Mouse (Mus musculus): Measurements from ENCODE around the gene Gm20388. TPM values are rescaled to one million over a fixed set of nuclear protein-coding genes. Genes with fewer than 3 reads are reported as not detected.

Gm20388 gene
- polyA plus RNA-seq, 1 experiment = not detected

DNA sequence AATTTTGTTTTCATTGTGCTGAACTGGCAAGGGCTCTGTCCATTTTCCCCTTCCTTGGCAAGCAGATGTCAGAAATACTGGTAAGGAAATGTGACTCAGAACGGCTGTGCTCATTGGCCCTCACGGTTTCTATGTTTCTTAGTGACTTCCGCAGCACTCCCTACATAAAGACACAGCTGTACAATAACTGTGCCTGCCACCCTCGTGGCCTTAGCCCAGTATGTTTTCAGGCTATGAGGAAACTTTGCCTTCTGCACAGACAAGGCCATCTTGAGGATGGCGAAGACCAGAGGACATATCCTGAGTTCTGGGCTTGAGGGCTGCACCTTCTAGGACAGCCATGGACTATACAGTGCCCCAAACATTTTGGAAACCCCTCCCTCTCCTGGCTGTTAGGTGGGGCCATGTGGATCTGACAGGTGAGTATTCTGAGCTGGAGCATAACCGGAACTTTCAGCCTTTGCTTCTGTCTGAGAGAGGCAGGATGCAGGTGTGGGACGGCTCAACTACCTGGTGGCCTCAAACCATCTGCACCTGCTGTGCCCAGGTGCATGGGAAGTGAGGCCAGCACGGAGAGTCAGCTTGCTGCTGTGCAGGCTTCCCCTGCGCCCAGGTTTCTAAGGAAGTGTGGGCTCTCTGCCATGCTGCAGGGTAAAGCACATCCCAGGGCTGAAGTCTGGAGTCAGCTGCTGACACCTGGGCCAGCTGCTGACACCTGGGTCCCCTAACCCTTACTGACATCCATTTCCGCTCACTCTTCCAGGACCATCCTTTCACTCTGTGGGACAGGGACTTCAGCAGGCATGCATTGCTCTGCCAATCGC lies 4146.4 kb downstream of the Gm20388 start:
- H3K4me3 ChIP-seq (ENCODE audit: insufficient read depth, low read depth, low read length) = no peak overlapping the region
- 83% methylated on average over 11 of the region's 11 CpGs for WGBS
- no peak overlapping the region for H3K27ac ChIP-seq (ENCODE audit: insufficient read depth, low read depth, low read length)
- no peak for TF ChIP-seq CTCF (IDR thresholded peaks at IDR 0.05; ENCODE audit: insufficient read depth, low read depth, low read length)
- TF ChIP-seq POLR2A (IDR thresholded peaks at IDR 0.05; ENCODE audit: insufficient read depth, low read depth, low read length) = no peak
- H3K4me1 ChIP-seq (ENCODE audit: control insufficient read depth, insufficient read depth, low read length) = no peaks in the 10 kb centered on the region

DNA sequence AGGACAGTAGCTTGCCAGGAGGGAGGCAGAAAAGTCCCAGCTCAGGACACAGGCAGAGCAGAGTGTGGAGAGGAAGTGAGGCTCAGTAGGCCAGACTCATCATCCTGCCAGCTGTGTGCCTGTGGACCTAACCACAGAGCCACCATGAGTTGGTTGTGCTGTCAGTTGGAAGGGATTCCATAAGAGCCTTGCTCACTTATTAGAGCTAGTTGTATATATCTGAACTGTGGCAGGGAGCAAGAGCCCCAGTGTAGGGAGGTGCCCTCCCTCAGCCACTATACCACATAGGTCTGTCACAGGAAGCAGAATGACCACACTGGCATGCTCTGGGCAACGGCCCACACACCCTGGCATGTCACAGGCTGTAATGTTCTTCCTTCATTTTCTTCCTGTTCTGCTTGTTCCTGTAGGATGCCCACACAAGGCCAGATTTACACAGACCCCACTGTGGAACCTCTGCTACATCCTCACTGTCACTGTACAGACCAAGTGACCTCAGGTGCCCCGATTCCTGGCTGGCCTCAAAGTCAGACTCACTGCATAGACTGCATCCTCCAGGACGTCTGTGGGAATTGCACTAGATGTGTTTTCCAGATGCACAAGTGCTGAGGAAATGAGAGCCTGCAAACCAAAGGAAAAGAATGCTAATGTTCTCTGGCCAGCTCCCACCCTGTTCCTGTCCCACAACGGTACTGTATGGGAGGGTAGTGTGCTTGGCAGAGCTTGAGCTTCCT lies 4155.9 kb downstream of the Gm20388 start:
- 62% methylated on average over 4 of the region's 4 CpGs for WGBS
- H3K4me1 ChIP-seq (ENCODE audit: control insufficient read depth, insufficient read depth, low read length) = peaks cover 9% of the 10 kb centered on the region

DNA sequence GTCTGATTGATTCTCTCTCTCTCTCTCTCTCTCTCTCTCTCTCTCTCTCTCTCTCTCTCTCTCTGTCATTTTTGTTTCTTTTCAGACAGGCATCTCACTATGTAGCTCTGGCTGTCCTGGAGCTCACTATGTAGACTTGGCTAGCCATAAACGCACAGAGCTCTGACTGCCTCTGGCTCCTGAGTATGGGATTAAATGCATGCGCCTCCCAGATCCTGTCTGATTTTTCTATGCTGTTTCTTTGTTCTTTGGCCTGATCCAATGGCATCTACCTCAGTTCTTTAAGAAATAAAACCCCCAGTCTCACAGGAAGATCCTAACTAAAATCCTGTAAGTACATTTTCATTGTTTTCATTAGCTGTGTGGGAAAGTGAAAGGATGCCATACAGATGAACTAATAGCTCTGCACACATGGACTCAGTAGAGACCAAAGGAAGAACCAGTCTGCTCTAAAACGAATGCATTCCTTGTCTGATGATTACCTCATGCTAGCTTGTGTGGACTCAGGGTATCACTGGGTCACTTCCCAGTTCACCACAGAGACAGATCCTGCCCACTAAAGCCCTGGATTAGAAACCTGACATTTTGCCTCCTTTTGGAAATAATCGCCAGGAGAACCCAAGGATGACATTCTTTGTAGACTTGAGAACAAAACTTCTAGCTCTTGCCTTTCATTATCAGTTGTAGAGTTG lies 4156.6 kb downstream of the Gm20388 start:
- Histone ChIP-seq H3K4me1 (ENCODE audit: control insufficient read depth, insufficient read depth, low read length) (peaks cover 9% of the 10 kb centered on the region), H3K4me3 (ENCODE audit: insufficient read depth, low read depth, low read length) (no peak overlapping the region), H3K27ac (ENCODE audit: insufficient read depth, low read depth, low read length) (no peak overlapping the region)
- 79% methylated on average over 4 of the region's 4 CpGs for WGBS
- TF ChIP-seq POLR2A (IDR thresholded peaks at IDR 0.05; ENCODE audit: insufficient read depth, low read depth, low read length) = no peak
- TF ChIP-seq CTCF (IDR thresholded peaks at IDR 0.05; ENCODE audit: insufficient read depth, low read depth, low read length) = no peak

More for the DNA sequence above, 4155.9 kb downstream of the Gm20388 start:
- Histone ChIP-seq H3K27ac (ENCODE audit: insufficient read depth, low read depth, low read length) (no peak overlapping the region), H3K4me3 (ENCODE audit: insufficient read depth, low read depth, low read length) (no peak overlapping the region)
- TF ChIP-seq CTCF (IDR thresholded peaks at IDR 0.05; ENCODE audit: insufficient read depth, low read depth, low read length) = no peak
- no peak for TF ChIP-seq POLR2A (IDR thresholded peaks at IDR 0.05; ENCODE audit: insufficient read depth, low read depth, low read length)

DNA sequence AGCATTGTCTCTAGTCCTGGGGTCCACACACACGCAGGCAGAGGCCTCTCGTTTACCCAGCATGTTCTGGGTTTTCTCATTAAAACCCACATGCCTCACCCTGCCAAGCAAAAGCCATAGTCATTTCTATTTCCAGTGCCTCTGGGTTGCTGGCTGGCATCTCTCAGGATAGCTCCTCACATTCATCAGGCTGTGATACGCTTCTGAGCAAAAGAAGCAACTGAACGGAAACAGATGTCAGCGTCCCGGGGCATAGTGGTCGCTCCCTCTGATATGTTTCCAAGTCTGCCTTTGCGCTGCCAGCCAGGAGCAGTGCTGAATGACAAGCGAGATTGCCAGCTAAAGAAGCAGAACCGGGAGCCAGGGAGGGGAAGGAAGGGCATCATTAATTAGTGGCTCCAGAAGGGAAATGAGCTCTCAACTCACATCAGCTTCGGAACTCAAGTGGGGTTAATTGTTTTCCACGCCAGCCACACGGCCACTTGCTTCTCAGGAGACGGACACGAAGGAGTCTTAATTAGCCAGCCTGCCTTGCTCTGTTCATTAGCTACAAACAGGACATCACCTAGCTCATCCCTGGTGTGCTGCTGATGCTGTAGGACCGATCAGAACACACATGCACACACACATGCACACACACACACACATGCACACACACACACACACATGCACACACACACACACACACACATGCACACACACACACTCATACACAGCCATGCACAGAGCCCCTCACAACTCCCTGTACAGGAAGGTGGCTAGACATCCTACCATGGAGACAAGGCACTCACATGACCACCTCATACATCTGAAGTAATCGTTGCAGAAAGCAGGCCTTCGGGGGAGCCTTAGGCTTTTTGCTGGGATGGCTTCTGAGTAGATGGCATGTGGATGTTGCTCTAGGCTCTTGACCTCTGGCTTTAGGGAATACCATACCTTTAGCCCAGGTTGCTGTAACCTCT lies 4160.0 kb downstream of the Gm20388 start:
- Histone ChIP-seq H3K4me1 (ENCODE audit: control insufficient read depth, insufficient read depth, low read length) (peaks cover 9% of the 10 kb centered on the region), H3K4me3 (ENCODE audit: insufficient read depth, low read depth, low read length) (no peak overlapping the region), H3K27ac (ENCODE audit: insufficient read depth, low read depth, low read length) (no peak overlapping the region)
- 34% methylated on average over 18 of the region's 18 CpGs for WGBS
- TF ChIP-seq POLR2A (IDR thresholded peaks at IDR 0.05; ENCODE audit: insufficient read depth, low read depth, low read length) (no peak), CTCF (IDR thresholded peaks at IDR 0.05; ENCODE audit: insufficient read depth, low read depth, low read length) (no peak)

DNA sequence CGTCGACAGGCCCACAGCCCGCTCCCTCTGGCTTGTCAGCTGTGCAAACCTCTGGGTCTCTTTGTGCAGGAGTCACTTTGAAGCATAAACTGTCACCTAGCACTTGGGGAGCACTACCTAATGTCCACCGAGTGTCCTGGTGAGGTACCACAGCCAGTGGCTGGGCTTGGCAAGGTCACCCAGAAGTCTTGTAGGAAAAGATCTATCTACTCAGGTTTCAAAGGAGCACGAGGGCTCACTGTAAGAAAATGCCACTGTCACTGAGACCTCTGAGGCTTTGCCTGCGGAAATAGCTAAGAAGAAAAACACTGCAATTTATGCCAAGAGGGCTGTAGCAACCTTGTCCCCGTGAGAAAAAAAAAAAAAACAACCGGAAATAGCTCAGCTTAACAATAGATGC lies 4165.3 kb downstream of the Gm20388 start:
- Histone ChIP-seq H3K4me3 (ENCODE audit: insufficient read depth, low read depth, low read length) (no peak overlapping the region), H3K27ac (ENCODE audit: insufficient read depth, low read depth, low read length) (no peak overlapping the region), H3K4me1 (ENCODE audit: control insufficient read depth, insufficient read depth, low read length) (peaks cover 13% of the 10 kb centered on the region)
- WGBS = 57% methylated on average over 8 of the region's 8 CpGs
- no peak for TF ChIP-seq CTCF (IDR thresholded peaks at IDR 0.05; ENCODE audit: insufficient read depth, low read depth, low read length)

DNA sequence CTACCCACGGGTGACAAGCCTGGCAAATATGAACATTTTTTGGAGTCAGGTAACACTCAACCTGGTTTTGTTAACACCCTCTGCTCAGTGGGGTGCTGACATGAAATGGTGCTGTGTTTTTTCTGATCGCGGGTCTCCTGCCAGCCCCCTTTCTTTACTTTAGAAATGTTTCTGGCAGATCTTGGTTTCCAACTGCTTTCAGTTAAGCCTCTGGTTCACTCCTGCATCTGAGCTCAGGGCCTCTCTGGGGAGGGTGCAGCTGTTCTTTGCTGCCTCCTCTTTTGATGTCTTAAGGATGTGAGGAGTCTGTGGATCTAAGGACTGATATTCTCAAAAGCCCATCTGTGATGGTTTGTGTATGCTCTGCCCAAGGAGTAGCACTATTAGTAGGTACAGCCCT lies 4165.8 kb downstream of the Gm20388 start:
- no peak for TF ChIP-seq POLR2A (IDR thresholded peaks at IDR 0.05; ENCODE audit: insufficient read depth, low read depth, low read length)
- TF ChIP-seq CTCF (IDR thresholded peaks at IDR 0.05; ENCODE audit: insufficient read depth, low read depth, low read length) = no peak
- Histone ChIP-seq H3K4me1 (ENCODE audit: control insufficient read depth, insufficient read depth, low read length) (peaks cover 14% of the 10 kb centered on the region), H3K4me3 (ENCODE audit: insufficient read depth, low read depth, low read length) (no peak overlapping the region), H3K27ac (ENCODE audit: insufficient read depth, low read depth, low read length) (0 out of 2 replicates have a peak overlapping the region, but pooled peaks have one; percentile 7)
- WGBS = 27% methylated on average over 3 of the region's 3 CpGs

DNA sequence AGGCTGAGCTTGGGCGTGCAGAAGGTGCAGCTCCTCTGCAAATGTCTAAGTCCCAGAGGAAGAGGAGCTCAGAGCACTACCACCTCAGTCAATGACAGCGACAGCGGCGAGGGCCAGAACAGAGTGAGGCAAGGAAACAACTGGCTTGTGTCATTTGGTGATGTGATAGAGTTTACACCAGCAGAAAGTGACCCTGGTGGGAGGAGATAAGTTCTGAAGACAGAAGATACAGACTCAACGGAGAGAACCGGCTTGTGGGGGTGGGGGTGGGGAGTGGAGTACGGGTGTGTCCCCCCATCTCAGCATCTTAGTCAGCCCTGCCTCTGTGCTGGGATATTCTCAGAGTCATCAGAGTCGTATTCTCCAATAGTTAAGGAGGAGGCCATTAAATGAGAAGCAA lies 4166.7 kb downstream of the Gm20388 start:
- WGBS = 86% methylated on average over 8 of the region's 8 CpGs
- TF ChIP-seq POLR2A (IDR thresholded peaks at IDR 0.05; ENCODE audit: insufficient read depth, low read depth, low read length) (no peak), CTCF (IDR thresholded peaks at IDR 0.05; ENCODE audit: insufficient read depth, low read depth, low read length) (no peak)
- peaks cover 14% of the 10 kb centered on the region for H3K4me1 ChIP-seq (ENCODE audit: control insufficient read depth, insufficient read depth, low read length)

DNA sequence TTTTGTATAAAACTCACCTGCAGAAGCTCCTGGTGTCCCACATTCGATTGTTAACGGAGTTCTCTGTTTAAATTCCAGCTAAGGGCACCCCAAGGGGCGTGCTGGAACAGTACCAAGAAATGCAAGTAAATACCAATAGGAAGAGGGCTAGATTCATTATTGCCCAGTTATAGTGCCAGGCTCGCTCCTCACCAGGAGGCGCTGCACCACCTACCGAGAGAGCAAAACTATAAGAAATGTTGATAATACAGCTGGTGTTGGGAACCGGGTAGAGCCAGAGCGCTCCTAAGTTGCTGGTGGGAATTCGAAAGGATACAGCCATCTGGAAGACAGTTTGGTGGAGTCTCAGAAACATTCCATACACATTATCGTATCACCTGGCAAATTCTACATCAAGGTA lies 4167.4 kb downstream of the Gm20388 start:
- H3K4me1 ChIP-seq (ENCODE audit: control insufficient read depth, insufficient read depth, low read length) = peaks cover 18% of the 10 kb centered on the region
- WGBS = 87% methylated on average over 10 of the region's 10 CpGs
- no peak overlapping the region for H3K27ac ChIP-seq (ENCODE audit: insufficient read depth, low read depth, low read length)
- TF ChIP-seq CTCF (IDR thresholded peaks at IDR 0.05; ENCODE audit: insufficient read depth, low read depth, low read length) (no peak), POLR2A (IDR thresholded peaks at IDR 0.05; ENCODE audit: insufficient read depth, low read depth, low read length) (no peak)
- H3K4me3 ChIP-seq (ENCODE audit: insufficient read depth, low read depth, low read length) = no peak overlapping the region

More for the DNA sequence above, 4166.7 kb downstream of the Gm20388 start:
- no peak overlapping the region for H3K27ac ChIP-seq (ENCODE audit: insufficient read depth, low read depth, low read length)
- H3K4me3 ChIP-seq (ENCODE audit: insufficient read depth, low read depth, low read length) = no peak overlapping the region

Data from olfactory bulb, adult 2 months (tissue).